Mouse (Mus musculus) embryonic facial prominence, embryonic 15.5 days (tissue): Measurements from ENCODE around the gene Hoxa5. TPM values are rescaled to one million over a fixed set of nuclear protein-coding genes. Genes with fewer than 3 reads are reported as not detected.

Source experiments
- ATAC-seq: fragments of 200-750 bp; cut with Nextera tagmentation; 2 replicates; pipeline ENCODE4 v1.8.0; 2017; ENCODE audit warnings: low read depth, moderate TSS enrichment; ENCODE audit not compliant: insufficient number of reproducible peaks, low FRiP score, low TSS enrichment
- H3K27ac ChIP-seq: fragments of 300-500 bp; sonication (generic); replicated peaks from 2 replicates; pipeline ENCODE4 v1.5.1; 2015; ENCODE audit warnings: mild to moderate bottlenecking, inconsistent platforms
- H3K27me3 ChIP-seq: fragments of 300-500 bp; sonication (generic); 2 replicates; pipeline ENCODE4 v1.6.1; 2015; ENCODE audit warnings: inconsistent platforms
- H3K36me3 ChIP-seq: fragments of 300-500 bp; sonication (generic); 2 replicates; pipeline ENCODE4 v1.6.1; 2015; ENCODE audit warnings: mild to moderate bottlenecking, inconsistent platforms
- H3K4me1 ChIP-seq: fragments of 300-500 bp; sonication (generic); 2 replicates; pipeline ENCODE4 v1.6.1; 2015; ENCODE audit warnings: inconsistent platforms
- H3K4me2 ChIP-seq: fragments of 300-500 bp; sonication (generic); replicated peaks from 2 replicates; pipeline ENCODE4 v1.6.1; 2015; ENCODE audit warnings: mild to moderate bottlenecking, inconsistent platforms
- H3K4me3 ChIP-seq: fragments of 300-500 bp; sonication (generic); replicated peaks from 2 replicates; pipeline ENCODE4 v1.5.1; 2015; ENCODE audit warnings: mild to moderate bottlenecking, inconsistent platforms
- H3K9ac ChIP-seq: fragments of 300-500 bp; sonication (generic); 2 replicates; pipeline ENCODE4 v1.6.1; 2015; ENCODE audit warnings: inconsistent platforms
- H3K9me3 ChIP-seq: fragments of 300-500 bp; sonication (generic); replicated peaks from 2 replicates; pipeline ENCODE4 v1.6.1; 2016; ENCODE audit warnings: inconsistent platforms
- WGBS: fragments of 180-500 bp; shearing (Covaris S2); methylation state at CpG from one replicate; pipeline ENCODE4 v1.1.7; 2015; 5-methylcytosine and 5-hydroxymethylcytosine counted together
- polyA plus RNA-seq: library from polyadenylated mRNA; unstranded; fragments of >200 nt; fragmentation: Nextera tagmentation; extraction: Ambion mirVana; gene quantifications from 2 replicates; pipeline ENCODE4 v1.2.1, GENCODE M21; 2015

Gene Hoxa5
- polyA plus RNA-seq, 1 experiment from 2014 or later: 0.39 TPM

- Histone ChIP-seq H3K27ac (no peak overlapping the region), H3K4me3 (no peak overlapping the region), H3K4me1 (peaks cover 27% of the 10 kb centered on the region; the same call in 1 of the 2 replicates), H3K9ac (no peak overlapping the region), H3K4me2 (no peak overlapping the region), H3K27me3 (peaks cover 97% of the 10 kb centered on the region), H3K36me3 (no peaks in the 10 kb centered on the region), H3K9me3 (no peaks in the 10 kb centered on the region)
- ATAC-seq: no peak
- WGBS: 5% methylated on average over 24 of the region's 24 CpGs
Measured at GRCm38 (mm10) chr6:52223939-52224760, 19.8 kb upstream of the Hoxa5 start.

GRCm38 (mm10) chr6:52222729-52223128 lies 18.3 kb upstream of the Hoxa5 start:
- Histone ChIP-seq H3K4me1 (peaks cover 26% of the 10 kb centered on the region; the same call in 1 of the 2 replicates), H3K27ac (no peak overlapping the region), H3K9ac (no peak overlapping the region), H3K27me3 (peaks cover 100% of the 10 kb centered on the region), H3K36me3 (no peaks in the 10 kb centered on the region), H3K9me3 (no peaks in the 10 kb centered on the region), H3K4me3 (no peak overlapping the region), H3K4me2 (no peak overlapping the region)
- ATAC-seq: no peak
- WGBS: 24% methylated on average over 13 of the region's 13 CpGs

- H3K4me1 ChIP-seq: peaks cover 31% of the 10 kb centered on the region
- no peak overlapping the region for H3K9ac ChIP-seq
- peaks cover 100% of the 10 kb centered on the region for H3K27me3 ChIP-seq
- H3K27ac ChIP-seq: no peak overlapping the region
- H3K4me2 ChIP-seq: peak overlapping the region; percentile 96
- no peak for ATAC-seq
- WGBS: 9% methylated on average over 21 of the region's 21 CpGs
- H3K36me3 ChIP-seq: no peaks in the 10 kb centered on the region
- peak overlapping the region; percentile 52 for H3K4me3 ChIP-seq
- no peaks in the 10 kb centered on the region for H3K9me3 ChIP-seq
Measured at GRCm38 (mm10) chr6:52221993-52222685, 17.8 kb upstream of the Hoxa5 start.

DNA sequence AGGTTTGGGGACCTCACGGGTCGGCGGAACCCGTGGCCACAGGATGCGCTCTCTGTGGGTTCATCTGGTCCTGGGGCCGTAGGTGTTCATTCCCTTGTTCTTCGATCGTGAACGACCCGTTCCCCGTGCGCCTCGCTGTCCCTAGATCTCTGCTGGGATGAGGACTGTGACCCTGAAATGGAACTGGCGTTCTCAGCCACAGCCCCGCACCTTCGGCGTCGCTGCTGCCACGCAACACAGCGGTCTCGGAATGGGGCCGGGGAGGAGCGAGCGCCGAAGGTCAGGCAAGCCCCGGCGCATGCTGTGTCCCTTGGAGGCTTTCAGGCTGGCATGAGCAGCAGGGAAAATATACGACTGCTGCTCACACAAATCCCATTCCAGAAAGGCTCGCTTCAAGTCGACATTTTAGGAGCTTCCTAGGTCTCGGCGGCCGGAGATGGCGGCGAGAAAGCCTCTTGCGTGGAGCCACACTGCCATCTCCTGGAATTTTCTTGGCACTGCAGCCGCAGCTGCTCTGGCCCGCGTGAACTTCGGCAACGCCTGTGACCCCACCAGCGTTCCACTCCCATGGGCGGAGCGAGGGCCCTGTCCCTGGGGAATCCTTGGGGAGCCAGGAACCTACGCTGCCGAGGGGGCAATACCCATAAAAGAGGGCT lies 17.1 kb upstream of the Hoxa5 start, which contains the start of gene Hoxa7:
Gene Hoxa7 (minus strand): TSS at position 518 of the 656 bp plus-strand sequence.
- 2% methylated on average over 46 of the region's 46 CpGs for WGBS
- Histone ChIP-seq H3K4me2 (peak within 1 kb of the TSS; percentile 96), H3K27me3 (peaks cover 100% of the 10 kb centered on the region), H3K4me3 (peak within 1 kb of the TSS; percentile 52), H3K27ac (no peak within 1 kb of the TSS), H3K36me3 (no peaks in the 10 kb centered on the region), H3K9me3 (no peaks in the 10 kb centered on the region), H3K9ac (no peak within 1 kb of the TSS), H3K4me1 (peaks cover 37% of the 10 kb centered on the region)
- ATAC-seq: 0 out of 2 replicates have a peak, but pooled peaks have one; percentile 22

DNA sequence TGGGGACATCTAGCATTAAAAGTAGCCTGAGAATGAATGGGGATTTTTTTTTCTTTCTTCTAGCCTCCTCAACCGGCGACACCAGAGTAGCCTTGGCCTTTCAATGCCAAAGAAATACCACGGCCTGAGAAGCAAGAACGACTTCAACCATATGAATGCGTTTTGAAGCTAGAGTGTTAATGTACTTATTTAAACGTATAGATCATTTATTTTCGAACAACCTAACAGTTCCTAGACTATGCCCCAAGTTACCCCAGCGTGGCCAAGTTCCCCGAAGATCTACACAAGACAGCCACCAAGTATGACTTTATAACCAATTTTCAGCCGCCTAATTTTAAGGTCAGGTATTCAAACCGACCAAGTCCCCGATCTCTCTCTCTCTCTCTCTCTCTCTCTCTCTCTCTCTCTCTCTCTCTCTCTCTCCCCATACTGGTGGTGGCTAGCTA lies 16.5 kb upstream of the Hoxa5 start:
- WGBS: 9% methylated on average over 12 of the region's 12 CpGs
- Histone ChIP-seq H3K9me3 (no peaks in the 10 kb centered on the region), H3K4me1 (peaks cover 34% of the 10 kb centered on the region), H3K36me3 (no peaks in the 10 kb centered on the region), H3K4me3 (peak overlapping the region; percentile 52), H3K27ac (no peak overlapping the region), H3K9ac (no peak overlapping the region), H3K27me3 (peaks cover 100% of the 10 kb centered on the region), H3K4me2 (peak overlapping the region; percentile 96)
- no peak for ATAC-seq

- 23% methylated on average over 32 of the region's 32 CpGs for WGBS
Measured at GRCm38 (mm10) chr6:52220003-52220864, 15.8 kb upstream of the Hoxa5 start.

GRCm38 (mm10) chr6:52219234-52219942 lies 15.0 kb upstream of the Hoxa5 start:
- Histone ChIP-seq H3K4me1 (peaks cover 26% of the 10 kb centered on the region), H3K9me3 (no peaks in the 10 kb centered on the region), H3K36me3 (no peaks in the 10 kb centered on the region), H3K27ac (no peak overlapping the region), H3K9ac (no peak overlapping the region), H3K4me2 (no peak overlapping the region), H3K27me3 (peaks cover 100% of the 10 kb centered on the region), H3K4me3 (no peak overlapping the region)
- ATAC-seq: no peak
- 32% methylated on average over 9 of the region's 9 CpGs for WGBS

More at GRCm38 (mm10) chr6:52220003-52220864, 15.8 kb upstream of the Hoxa5 start:
- Histone ChIP-seq H3K27ac (no peak overlapping the region), H3K9me3 (no peaks in the 10 kb centered on the region), H3K4me3 (0 out of 2 replicates have a peak overlapping the region, but pooled peaks have one; percentile 52), H3K36me3 (no peaks in the 10 kb centered on the region), H3K4me1 (peaks cover 30% of the 10 kb centered on the region), H3K4me2 (no peak overlapping the region), H3K27me3 (peaks cover 100% of the 10 kb centered on the region), H3K9ac (no peak overlapping the region)
- ATAC-seq: no peak

- Histone ChIP-seq H3K27me3 (peaks cover 100% of the 10 kb centered on the region), H3K4me2 (no peak overlapping the region), H3K9ac (no peak overlapping the region), H3K4me1 (peaks cover 26% of the 10 kb centered on the region), H3K27ac (no peak overlapping the region), H3K9me3 (no peaks in the 10 kb centered on the region), H3K4me3 (no peak overlapping the region), H3K36me3 (no peaks in the 10 kb centered on the region)
- no peak for ATAC-seq
- 10% methylated on average over 14 of the region's 14 CpGs for WGBS
Measured at GRCm38 (mm10) chr6:52218643-52219215, 14.3 kb upstream of the Hoxa5 start.

DNA sequence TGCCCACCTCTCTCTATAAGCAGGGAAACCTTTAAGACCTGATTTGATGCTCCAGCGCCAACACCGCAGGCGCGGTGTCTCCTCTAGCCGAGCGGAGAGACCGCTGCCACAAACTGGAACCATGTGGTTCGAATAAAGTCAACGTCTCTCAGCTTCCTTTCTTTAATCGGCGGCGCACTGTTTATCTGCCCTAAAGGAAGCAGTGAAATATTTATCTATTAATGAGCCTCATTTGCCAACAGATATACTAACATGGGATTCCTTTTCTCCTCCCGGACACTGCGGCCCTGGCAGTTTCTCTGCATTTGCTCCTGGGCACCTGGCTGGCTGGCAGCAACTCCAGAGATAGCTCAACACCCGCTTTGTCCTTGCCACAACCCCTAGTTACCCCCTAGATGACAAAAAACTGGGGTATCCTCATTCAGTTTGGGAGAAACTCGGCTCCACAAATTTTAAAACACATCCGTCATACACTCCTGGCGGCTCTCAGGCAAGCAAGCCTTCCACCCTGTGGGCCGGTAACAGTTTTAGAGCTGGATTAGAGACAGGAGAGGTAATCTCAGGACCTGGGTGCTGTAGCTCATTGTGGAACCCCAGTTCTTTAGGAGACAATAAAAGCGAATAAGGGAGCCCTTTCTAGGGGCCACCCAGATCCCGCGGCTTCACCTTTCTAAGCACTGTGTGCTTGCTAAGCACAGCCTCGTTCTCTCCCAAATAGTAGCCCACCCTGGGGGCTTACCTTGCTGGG lies 13.7 kb upstream of the Hoxa5 start:
- Histone ChIP-seq H3K4me3 (peak overlapping the region; percentile 29), H3K36me3 (no peaks in the 10 kb centered on the region), H3K9ac (no peak overlapping the region), H3K9me3 (no peaks in the 10 kb centered on the region), H3K4me1 (peaks cover 27% of the 10 kb centered on the region), H3K4me2 (peak overlapping the region; percentile 37), H3K27ac (no peak overlapping the region), H3K27me3 (peaks cover 100% of the 10 kb centered on the region)
- no peak for ATAC-seq
- WGBS: 4% methylated on average over 23 of the region's 23 CpGs
